Mouse (Mus musculus): ENCODE measurements around the gene Trpm7. TPM values are rescaled to one million over a fixed set of nuclear protein-coding genes. Genes with fewer than 3 reads are reported as not detected.

Trpm7 gene
- polyA plus RNA-seq, 2 experiments from 2014 or later: 50.9 to 58.6 TPM

DNA sequence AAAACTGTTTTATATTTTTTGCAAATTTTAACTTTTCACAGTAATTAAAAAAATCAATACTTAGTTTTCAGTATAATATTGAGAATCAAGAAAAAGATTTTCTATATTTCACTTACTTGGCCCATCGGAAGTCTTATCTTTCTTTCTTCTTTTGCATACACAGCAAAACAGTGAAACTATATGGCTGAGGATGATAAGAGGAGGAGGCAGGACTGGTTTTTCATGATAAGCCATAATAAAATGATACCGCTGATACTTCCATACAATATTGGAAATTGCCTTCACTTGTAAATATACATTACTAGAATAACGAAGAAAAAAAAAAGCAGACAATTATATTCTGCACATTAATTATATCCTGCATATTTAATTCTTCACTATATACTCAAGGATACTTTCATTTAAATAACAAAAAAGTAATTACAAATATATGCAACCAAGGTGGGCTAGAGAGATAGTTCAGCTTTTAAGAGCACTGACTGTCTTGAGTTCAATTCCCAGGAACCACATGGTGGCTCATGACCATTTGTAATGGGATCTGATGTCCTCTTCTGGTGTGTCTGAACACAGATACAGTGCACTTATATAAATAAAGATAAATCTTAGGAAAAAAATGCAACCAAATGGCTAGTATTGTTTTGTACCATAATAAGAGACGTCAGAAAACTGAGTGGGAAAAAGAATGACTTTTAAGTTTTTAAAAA is 59.2 kb downstream of the Trpm7 start:
- ATAC-seq: no peak

DNA sequence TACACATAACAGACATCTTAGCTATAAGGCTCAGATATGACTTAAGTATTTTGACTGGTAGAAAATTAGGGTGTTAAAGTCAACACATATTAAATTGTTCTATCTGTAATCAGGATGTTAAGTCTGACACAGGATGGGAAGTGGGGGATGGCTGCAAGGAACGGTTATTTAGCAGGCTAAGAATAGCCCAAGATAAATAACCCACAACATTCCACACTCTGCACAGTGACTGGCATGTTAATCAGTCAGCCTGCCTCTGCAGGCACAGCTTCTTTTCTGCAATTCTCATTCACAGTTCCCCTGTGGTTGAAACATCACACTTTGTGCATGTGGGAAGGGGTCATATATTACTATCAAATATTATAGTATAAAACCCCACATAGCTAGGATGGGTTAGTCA is 60.2 kb downstream of the Trpm7 start:
- no peak for ATAC-seq

GRCm38 (mm10) chr2:126801980-126802379 is 74.0 kb downstream of the Trpm7 start:
- no peak for ATAC-seq

DNA sequence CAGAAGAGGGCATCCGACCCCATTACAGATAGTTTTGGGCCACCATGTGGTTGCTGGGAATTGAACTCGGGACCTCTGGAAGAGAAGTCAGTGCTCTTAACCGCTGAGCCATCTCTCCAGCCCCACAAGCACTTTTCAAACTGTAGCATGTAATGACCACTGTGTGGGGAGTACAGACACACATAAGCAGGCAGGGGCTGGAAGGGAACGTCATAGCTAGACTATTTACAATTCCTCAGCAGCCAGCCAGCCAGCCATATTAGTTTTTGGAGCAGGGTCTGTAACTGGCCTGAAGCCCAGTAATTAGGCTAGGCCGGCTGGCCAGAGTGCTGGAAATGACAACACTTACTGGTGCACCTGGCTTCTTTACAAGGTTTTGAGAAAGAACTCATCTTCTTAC is 77.6 kb downstream of the Trpm7 start:
- no peak for ATAC-seq

GRCm38 (mm10) chr2:126795708-126796107 is 80.3 kb downstream of the Trpm7 start:
- no peak for ATAC-seq

- ATAC-seq: no peak
These were observed 83.4 kb downstream of the Trpm7 start for GRCm38 (mm10) chr2:126792611-126793010.

DNA sequence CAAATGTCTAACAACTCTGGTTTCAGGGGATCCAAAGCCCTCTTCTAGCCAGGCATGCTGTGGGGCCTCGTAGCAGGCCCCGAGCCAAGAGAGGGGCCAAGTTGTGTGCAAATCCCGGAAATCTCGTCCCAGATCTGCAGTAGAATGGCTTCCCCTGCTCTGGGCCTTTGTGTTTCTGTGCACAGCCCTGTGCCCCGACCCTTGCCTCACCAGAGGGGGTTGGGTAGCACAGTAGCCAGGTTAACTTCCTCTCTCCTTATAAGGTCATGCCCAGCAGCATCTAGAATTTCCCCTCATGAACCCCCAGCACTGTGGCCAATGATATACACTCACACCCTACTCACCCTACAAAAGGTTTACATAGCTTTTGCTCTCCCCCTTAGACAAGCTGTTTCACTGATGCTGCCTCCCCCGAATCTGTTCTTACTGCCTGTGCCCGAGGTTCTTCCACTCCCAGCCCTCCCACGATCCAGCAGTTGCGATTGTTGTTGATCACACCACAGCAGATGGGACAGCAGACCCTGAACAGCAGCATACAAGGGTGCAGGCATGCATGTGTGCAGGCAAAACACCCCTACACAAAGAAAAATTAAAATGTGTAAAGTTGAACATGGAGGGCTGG is 88.2 kb downstream of the Trpm7 start:
- ATAC-seq: no peak

GRCm38 (mm10) chr2:126783370-126783769 is 92.7 kb downstream of the Trpm7 start, which contains the start of gene Usp50:
TSS of gene Usp50 (minus strand) at chr2:126783470.
- no peak for ATAC-seq

- ATAC-seq: no peak
These were observed 93.6 kb downstream of the Trpm7 start for GRCm38 (mm10) chr2:126782433-126782832.

GRCm38 (mm10) chr2:126781478-126781877 is 94.6 kb downstream of the Trpm7 start:
- no peak for ATAC-seq

GRCm38 (mm10) chr2:126780286-126780685 is 95.7 kb downstream of the Trpm7 start:
- ATAC-seq: no peak

- no peak for ATAC-seq
These were observed 97.2 kb downstream of the Trpm7 start for GRCm38 (mm10) chr2:126778806-126779205.

DNA sequence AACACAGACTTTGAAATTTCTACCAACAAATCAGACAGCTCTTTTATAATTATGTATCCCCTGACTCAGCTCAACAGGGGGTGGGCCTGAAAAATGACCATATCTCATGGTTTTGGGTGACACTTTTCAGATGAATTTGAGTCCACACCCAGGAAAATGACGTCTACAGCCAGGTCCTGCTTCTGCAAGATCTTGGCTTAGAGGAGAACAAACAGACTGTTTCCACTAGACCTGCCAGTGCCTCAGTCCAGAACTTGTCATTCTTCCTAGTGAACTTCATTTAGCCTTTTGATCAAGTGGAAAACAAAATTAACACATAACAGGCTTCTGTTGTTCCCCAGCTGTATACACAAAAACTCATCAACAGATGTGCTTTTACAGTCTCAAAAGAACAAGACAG is 99.6 kb downstream of the Trpm7 start:
- ATAC-seq: no peak

- ATAC-seq: no peak
These were observed 100.1 kb downstream of the Trpm7 start for GRCm38 (mm10) chr2:126775951-126776350.

GRCm38 (mm10) chr2:126772217-126772616 is 103.8 kb downstream of the Trpm7 start:
- no peak for ATAC-seq

- ATAC-seq: no peak
These were observed 106.4 kb downstream of the Trpm7 start for GRCm38 (mm10) chr2:126769431-126770181.

GRCm38 (mm10) chr2:126768194-126768593 is 107.8 kb downstream of the Trpm7 start:
- ATAC-seq: no peak

- no peak for ATAC-seq
These were observed 108.4 kb downstream of the Trpm7 start for GRCm38 (mm10) chr2:126767599-126767998.

GRCm38 (mm10) chr2:126765867-126766582 is 110.0 kb downstream of the Trpm7 start:
- ATAC-seq: no peak

DNA sequence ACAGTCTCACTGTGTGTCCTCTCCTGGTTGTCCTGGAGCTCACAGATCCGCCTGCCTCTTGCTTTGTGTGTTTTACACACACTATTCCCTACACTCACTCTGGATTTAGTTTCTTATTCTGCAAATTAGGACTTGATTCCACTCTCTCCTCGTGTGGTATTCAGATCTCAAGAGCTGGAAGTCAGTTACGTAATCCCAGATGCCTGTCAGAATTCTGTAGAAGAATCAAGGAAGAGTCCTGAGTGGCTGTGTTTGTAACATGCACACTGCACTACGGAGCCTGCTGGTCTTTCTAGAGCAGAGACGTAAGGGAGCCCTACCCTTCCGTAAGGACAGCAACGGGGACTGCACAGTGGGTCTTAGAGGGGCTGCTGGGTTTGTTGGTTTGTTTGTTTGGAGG is 116.7 kb downstream of the Trpm7 start:
- ATAC-seq: no peak

DNA sequence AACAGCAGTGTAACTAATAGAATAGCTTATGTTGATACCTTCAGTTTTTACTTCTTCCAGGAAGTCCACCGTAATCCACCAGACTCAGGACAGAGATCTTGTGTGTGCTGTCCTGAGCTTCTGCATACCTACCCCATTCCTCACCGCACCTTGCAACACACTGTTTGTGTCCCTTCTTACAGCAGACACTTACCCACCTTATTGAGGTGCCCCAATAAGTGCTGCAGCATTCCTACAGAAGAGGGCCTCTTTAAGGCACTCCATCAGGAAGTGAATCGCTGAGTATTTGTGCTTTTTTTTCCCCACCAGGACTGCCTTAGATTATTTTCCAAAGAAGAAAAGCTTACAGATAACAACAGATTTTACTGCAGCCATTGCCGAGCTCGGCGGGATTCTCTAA is 120.4 kb downstream of the Trpm7 start:
- ATAC-seq: no peak

GRCm38 (mm10) chr2:126743389-126743788 is 132.6 kb downstream of the Trpm7 start:
- no peak for ATAC-seq
